In the genomic region with DNA sequence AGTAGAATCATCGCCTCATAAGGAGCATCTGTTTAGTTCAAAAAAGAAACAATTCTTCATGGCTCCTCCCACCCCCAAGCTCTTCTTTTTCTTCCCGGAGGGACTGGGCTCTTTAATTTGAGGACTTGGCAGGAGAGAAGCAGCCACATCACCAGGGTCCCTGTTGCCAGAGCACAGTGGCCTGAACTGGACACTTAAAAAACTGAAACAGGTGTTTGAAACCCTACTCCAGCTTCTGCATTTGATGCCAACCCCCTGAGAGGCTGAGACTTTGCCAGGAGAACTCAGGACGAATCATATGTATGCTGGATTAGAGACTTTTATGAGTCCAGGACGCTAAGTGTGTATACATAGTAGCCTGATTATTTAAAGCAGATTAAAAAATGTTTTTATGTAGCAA, we compare ENCODE assay signal across 19 mouse cellular contexts.
A peak's percentile ranks its signal among the peaks of the same experiment; 100 is the strongest.
DNase-seq lines count a peak whose midpoint lies in the region; ATAC-seq and TF ChIP-seq lines count a peak whose summit lies in the region.
"Had no signal": no experiment of that assay in that cellular context is flagged by ENCODE, and none has a peak within 500 bp of the region (broad histone marks: within the 10 kb centered on the region; RNA-seq: fewer than 3 reads in every experiment).

No protein-coding gene starts in this region.

- no peaks in the 10 kb centered on the region for H3K27me3 ChIP-seq in limb, embryonic 14.5 days (ENCODE audit: control insufficient read depth, insufficient read depth, low read length)
- H3K27me3 ChIP-seq in limb, embryonic 10.5 days (ENCODE audit: low read depth, poor library complexity, severe bottlenecking), result no peaks in the 10 kb centered on the region
- no peaks in the 10 kb centered on the region for H3K27me3 ChIP-seq in lung, postnatal 0 days (replicated peaks; ENCODE audit: insufficient read depth, low read length)
- H3K27me3 ChIP-seq: embryonic facial prominence, embryonic 13.5 days; forebrain, embryonic 13.5 days; limb, embryonic 12.5 days; liver, embryonic 15.5 days had no signal

- no peaks in the 10 kb centered on the region for H3K9me3 ChIP-seq in limb, embryonic 14.5 days (ENCODE audit: control insufficient read depth, low read length)
- H3K9me3 ChIP-seq in limb, embryonic 10.5 days (replicated peaks), result no peaks in the 10 kb centered on the region
- no peaks in the 10 kb centered on the region for H3K9me3 ChIP-seq in lung, postnatal 0 days (ENCODE audit: low read length)
- H3K9me3 ChIP-seq: embryonic facial prominence, embryonic 13.5 days; forebrain, embryonic 13.5 days; G1E; limb, embryonic 12.5 days; liver, embryonic 15.5 days; midbrain, embryonic 10.5 days had no signal

- H3K36me3 ChIP-seq in limb, embryonic 14.5 days (ENCODE audit: control insufficient read depth, insufficient read depth, low read length), result no peaks in the 10 kb centered on the region
- peaks cover 4% of the 10 kb centered on the region for H3K36me3 ChIP-seq in limb, embryonic 10.5 days
- no peaks in the 10 kb centered on the region for H3K36me3 ChIP-seq in lung, postnatal 0 days (ENCODE audit: insufficient read depth, low read length)
- H3K36me3 ChIP-seq: limb, embryonic 12.5 days; liver, embryonic 15.5 days had no signal

- no peak overlapping the region for H3K4me2 ChIP-seq in limb, embryonic 14.5 days (replicated peaks; ENCODE audit: low read depth, low read length, severe bottlenecking)
- no peak overlapping the region for H3K4me2 ChIP-seq in lung, postnatal 0 days (replicated peaks; ENCODE audit: low read depth, low read length)
- H3K4me2 ChIP-seq: embryonic facial prominence, embryonic 13.5 days; forebrain, embryonic 13.5 days; limb, embryonic 12.5 days; liver, embryonic 15.5 days had no signal

- no peak for TF ChIP-seq EP300 in lung, postnatal 0 days (IDR thresholded peaks at IDR 0.05)

- ATAC-seq in limb, embryonic 14.5 days (ENCODE audit: low FRiP score, low read depth), result peak; percentile 17; the same call in 1 of the 2 replicates
- ATAC-seq in lung, postnatal 0 days, result no peak
- ATAC-seq: forebrain, embryonic 13.5 days; inflammation-experienced regulatory T-cells, adult 6 months had no signal

- 0 out of 2 replicates have a peak, but pooled peaks cover 4% of the 10 kb centered on the region for H3K4me1 ChIP-seq in limb, embryonic 14.5 days (ENCODE audit: control insufficient read depth, insufficient read depth, low read length)
- H3K4me1 ChIP-seq in limb, embryonic 10.5 days, result no peaks in the 10 kb centered on the region
- H3K4me1 ChIP-seq in lung, postnatal 0 days (ENCODE audit: insufficient read depth, low read depth, low read length), result no peaks in the 10 kb centered on the region
- H3K4me1 ChIP-seq: forebrain, embryonic 13.5 days; liver, embryonic 15.5 days; midbrain, embryonic 10.5 days had no signal

- DNase-seq in heart, adult 11 months, result peak; percentile 69
- DNase-seq in heart, postnatal 36 days, result no peak
- DNase-seq in limb, embryonic 14.5 days (ENCODE audit: low spot score), result peak; percentile 44
- no peak for DNase-seq in limb, embryonic 10.5 days (ENCODE audit: low spot score)
- DNase-seq in gastrocnemius, adult 18-20 months (ENCODE audit: low spot score), result peak; percentile 87
- no peak for DNase-seq in right cerebral cortex, postnatal 25 days
- no peak for DNase-seq in lung, postnatal 0 days (ENCODE audit: low spot score)
- DNase-seq: adrenal gland, postnatal 14 days; kidney, adult 9 months; layer of hippocampus, postnatal 36 days; right cerebral cortex, adult 18-20 months; thymus, postnatal 25 days had no signal

- no peak for TF ChIP-seq CTCF in lung, postnatal 0 days (IDR thresholded peaks at IDR 0.05)

- 29% methylated on average over 4 of the region's 4 CpGs for WGBS in limb, embryonic 14.5 days
- WGBS in limb, embryonic 10.5 days, result 76% methylated on average over 4 of the region's 4 CpGs
- WGBS in lung, postnatal 0 days, result 54% methylated on average over 4 of the region's 4 CpGs

- no peak for TF ChIP-seq POLR2A in limb, embryonic 14.5 days (IDR thresholded peaks at IDR 0.05; ENCODE audit: borderline replicate concordance, extremely low read depth, insufficient read depth, insufficient read length)

- 0 out of 2 replicates have a peak overlapping the region, but pooled peaks have one; percentile 20 for H3K27ac ChIP-seq in limb, embryonic 14.5 days (replicated peaks; ENCODE audit: low read depth, low read length)
- no peak overlapping the region for H3K27ac ChIP-seq in limb, embryonic 10.5 days
- no peak overlapping the region for H3K27ac ChIP-seq in lung, postnatal 0 days (ENCODE audit: low read length)
- H3K27ac ChIP-seq: embryonic facial prominence, embryonic 13.5 days; forebrain, embryonic 13.5 days; limb, embryonic 12.5 days; liver, embryonic 15.5 days; midbrain, embryonic 10.5 days had no signal

- intact Hi-C loops in heart, postnatal 36 days (cut with DNase I), result no loop called here

- H3K9ac ChIP-seq in limb, embryonic 14.5 days (ENCODE audit: low read depth, low read length, severe bottlenecking), result no peak overlapping the region
- H3K9ac ChIP-seq in lung, postnatal 0 days (replicated peaks; ENCODE audit: low read depth), result no peak overlapping the region
- H3K9ac ChIP-seq: embryonic facial prominence, embryonic 13.5 days; forebrain, embryonic 13.5 days; limb, embryonic 12.5 days; liver, embryonic 15.5 days had no signal

- H3K4me3 ChIP-seq in limb, embryonic 14.5 days (replicated peaks; ENCODE audit: low read length), result no peak overlapping the region
- H3K4me3 ChIP-seq in limb, embryonic 10.5 days, result no peak overlapping the region
- H3K4me3 ChIP-seq in lung, postnatal 0 days (ENCODE audit: low read depth, low read length), result no peak overlapping the region
- H3K4me3 ChIP-seq: embryonic facial prominence, embryonic 13.5 days; forebrain, embryonic 13.5 days; limb, embryonic 12.5 days; liver, embryonic 15.5 days; midbrain, embryonic 10.5 days had no signal

Comparison
In these comparisons a context has a peak if more than half of its experiments do, and no peak if none do; other contexts are left out.
1. DNase-seq: peak in heart, adult 11 months (single experiment), limb, embryonic 14.5 days (single experiment) and gastrocnemius, adult 18-20 months (single experiment); none in heart, postnatal 36 days (0 of 2), limb, embryonic 10.5 days (single experiment), right cerebral cortex, postnatal 25 days (single experiment) and lung, postnatal 0 days (single experiment).